Mouse (Mus musculus) limb, embryonic 11.5 days (tissue): ENCODE data around the gene Zfp936. TPM values are rescaled to one million over a fixed set of nuclear protein-coding genes. Genes with fewer than 3 reads are reported as not detected.
"Not testable (repeated sequence)": the region's sequence is repeated elsewhere in the genome, so short reads cannot be mapped to it uniquely, and the experiment has no call there.

Experiments
- ATAC-seq: fragments of 200-750 bp; cut with Nextera tagmentation; 2 replicates; pipeline ENCODE4 v1.8.0; 2017; ENCODE audit warnings: low read depth; ENCODE audit not compliant: insufficient number of reproducible peaks, low FRiP score, low TSS enrichment
- DNase-seq: peaks from one replicate; pipeline ENCODE4 v3.0.0-alpha.2; 2015; ENCODE audit warnings: low spot score
- H3K27ac ChIP-seq: fragments of 300-500 bp; sonication (generic); replicated peaks from 2 replicates; pipeline ENCODE4 v1.5.1; 2014; ENCODE audit warnings: low read depth, mild to moderate bottlenecking, low read length
- H3K27me3 ChIP-seq: fragments of 300-500 bp; sonication (generic); 2 replicates; pipeline ENCODE4 v1.6.1; 2014; ENCODE audit warnings: mild to moderate bottlenecking, low read length, mixed read lengths; ENCODE audit not compliant: control insufficient read depth, insufficient read depth
- H3K36me3 ChIP-seq: fragments of 300-500 bp; sonication (generic); 2 replicates; pipeline ENCODE4 v1.6.1; 2014; ENCODE audit warnings: mild to moderate bottlenecking, low read length, moderate library complexity, mixed read lengths; ENCODE audit not compliant: control insufficient read depth, insufficient read depth
- H3K4me1 ChIP-seq: fragments of 300-500 bp; sonication (generic); 2 replicates; pipeline ENCODE4 v1.6.1; 2014; ENCODE audit warnings: low read length, mixed read lengths; ENCODE audit not compliant: control insufficient read depth, insufficient read depth
- H3K4me2 ChIP-seq: fragments of 300-500 bp; sonication (generic); 2 replicates; pipeline ENCODE4 v1.6.1; 2014; ENCODE audit warnings: low read depth, mild to moderate bottlenecking, moderate library complexity; ENCODE audit not compliant: severe bottlenecking
- H3K4me3 ChIP-seq: fragments of 300-500 bp; sonication (generic); 2 replicates; pipeline ENCODE4 v1.5.1; 2014; ENCODE audit warnings: low read depth, low read length
- H3K9ac ChIP-seq: fragments of 300-500 bp; sonication (generic); 2 replicates; pipeline ENCODE4 v1.6.1; 2014; ENCODE audit warnings: mild to moderate bottlenecking, low read length
- H3K9me3 ChIP-seq: fragments of 300-500 bp; sonication (generic); 2 replicates; pipeline ENCODE4 v1.6.1; 2016; ENCODE audit warnings: low read length; ENCODE audit not compliant: control insufficient read depth
- WGBS: fragments of 180-500 bp; shearing (Covaris S2); extraction: QIAGEN DNeasy Blood & Tissue Kit; methylation state at CpG from one replicate; pipeline ENCODE4 v1.1.7; 2014; 5-methylcytosine and 5-hydroxymethylcytosine counted together
- polyA plus RNA-seq: library from polyadenylated mRNA; unstranded; fragments of >200 nt; fragmentation: Nextera tagmentation; extraction: Ambion mirVana; gene quantifications from 2 replicates; pipeline ENCODE4 v1.2.1, GENCODE M21; 2014

Gene Zfp936
- polyA plus RNA-seq: not detected in 2 replicates

GRCm38 (mm10) chr7:43113929-43114328 is at the start of gene Zfp936:
Gene Zfp936 (plus strand): TSS chr7:43114229.
- H3K4me2 ChIP-seq, DNase-seq, H3K9ac ChIP-seq, H3K9me3 ChIP-seq, H3K36me3 ChIP-seq, ATAC-seq, H3K27ac ChIP-seq, H3K4me3 ChIP-seq, H3K4me1 ChIP-seq, H3K27me3 ChIP-seq: not testable (repeated sequence)
- WGBS: 85% methylated on average over 10 of the region's 10 CpGs

GRCm38 (mm10) chr7:43077831-43078230 is 36.2 kb upstream of the Zfp936 start:
- Histone ChIP-seq H3K9me3 (no peaks in the 10 kb centered on the region; the same call in 1 of the 2 replicates), H3K4me3 (no peak overlapping the region), H3K4me1 (no peaks in the 10 kb centered on the region), H3K9ac (no peak overlapping the region), H3K36me3 (no peaks in the 10 kb centered on the region), H3K27me3 (no peaks in the 10 kb centered on the region), H3K27ac (no peak overlapping the region), H3K4me2 (no peak overlapping the region)
- DNase-seq (no peak), ATAC-seq (no peak)
- WGBS: 80% methylated on average over 8 of the region's 8 CpGs

GRCm38 (mm10) chr7:43128691-43129090 is 14.7 kb downstream of the Zfp936 start:
- WGBS: 93% methylated on average over 13 of the region's 15 CpGs
- not testable (repeated sequence) for H3K9ac ChIP-seq, H3K27me3 ChIP-seq, ATAC-seq, H3K4me2 ChIP-seq, H3K36me3 ChIP-seq, H3K4me3 ChIP-seq, H3K27ac ChIP-seq, H3K4me1 ChIP-seq, H3K9me3 ChIP-seq, DNase-seq

DNA sequence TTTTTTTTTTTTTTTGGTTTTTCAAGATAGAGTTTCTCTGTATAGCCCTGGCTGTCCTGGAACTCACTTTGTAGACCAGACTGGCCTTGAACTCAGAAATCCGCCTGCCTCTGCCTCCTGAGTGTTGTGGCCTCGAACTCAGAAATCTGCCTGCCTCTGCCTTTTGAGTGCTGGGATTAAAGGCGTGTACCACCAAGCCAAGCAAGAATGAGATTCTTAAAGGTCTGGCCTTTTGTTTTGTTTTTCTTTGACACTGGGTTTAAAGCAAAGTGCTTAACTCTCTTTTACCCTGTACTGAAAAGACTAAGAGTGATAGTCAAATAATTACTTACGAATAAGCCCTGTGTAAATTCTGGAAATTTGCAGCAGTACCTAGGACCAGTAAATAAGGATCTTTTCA is 50.1 kb downstream of the Zfp936 start:
- H3K27ac ChIP-seq, H3K27me3 ChIP-seq, H3K4me1 ChIP-seq, H3K4me3 ChIP-seq, H3K9ac ChIP-seq, ATAC-seq, DNase-seq, H3K36me3 ChIP-seq, H3K4me2 ChIP-seq: not testable (repeated sequence)
- WGBS: 82% methylated on average over 4 of the region's 4 CpGs
- peaks cover 15% of the 10 kb centered on the region; the same call in 1 of the 2 replicates for H3K9me3 ChIP-seq

DNA sequence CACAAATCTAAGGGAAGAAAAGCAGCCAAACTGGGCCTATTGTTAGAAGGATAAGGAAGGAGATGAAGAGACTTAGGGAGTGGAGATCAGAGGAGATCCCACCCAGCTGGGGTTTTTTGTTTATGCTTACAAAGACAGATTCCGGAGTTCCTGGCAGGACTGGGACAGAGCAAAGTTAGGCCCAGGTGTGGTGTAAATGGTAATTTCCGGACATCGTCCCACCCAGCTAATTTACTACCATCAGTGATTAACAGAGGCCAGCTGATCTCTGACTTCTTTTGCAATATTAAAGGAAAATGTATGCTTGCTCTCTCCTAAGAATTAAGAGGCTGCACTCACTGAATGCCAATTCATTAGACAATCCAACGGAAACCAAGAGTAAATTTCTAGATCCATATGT is 53.1 kb downstream of the Zfp936 start:
- not testable (repeated sequence) for H3K9me3 ChIP-seq, H3K36me3 ChIP-seq, H3K9ac ChIP-seq, H3K27ac ChIP-seq, H3K27me3 ChIP-seq, DNase-seq, H3K4me2 ChIP-seq, H3K4me1 ChIP-seq, ATAC-seq, H3K4me3 ChIP-seq
- 83% methylated on average over 4 of the region's 4 CpGs for WGBS

- H3K4me2 ChIP-seq, H3K4me1 ChIP-seq, H3K36me3 ChIP-seq, ATAC-seq, H3K4me3 ChIP-seq, H3K9ac ChIP-seq, H3K9me3 ChIP-seq, H3K27me3 ChIP-seq, DNase-seq, H3K27ac ChIP-seq: not testable (repeated sequence)
- WGBS: 89% methylated on average over 1 of the region's 1 CpGs
Observed at GRCm38 (mm10) chr7:43167811-43168210, 53.8 kb downstream of the Zfp936 start.

GRCm38 (mm10) chr7:43168212-43168611 is 54.2 kb downstream of the Zfp936 start:
- H3K9ac ChIP-seq, H3K4me3 ChIP-seq, H3K4me1 ChIP-seq, H3K36me3 ChIP-seq, H3K27me3 ChIP-seq, DNase-seq, ATAC-seq, H3K27ac ChIP-seq, H3K4me2 ChIP-seq: not testable (repeated sequence)
- peaks cover 10% of the 10 kb centered on the region; the same call in 1 of the 2 replicates for H3K9me3 ChIP-seq
- WGBS: 39% methylated on average over 1 of the region's 1 CpGs

- H3K4me3 ChIP-seq: no peak overlapping the region
- WGBS: 86% methylated on average over 14 of the region's 14 CpGs
- DNase-seq: no peak
- H3K4me2 ChIP-seq: no peak overlapping the region
- peaks cover 18% of the 10 kb centered on the region for H3K9me3 ChIP-seq
- H3K36me3 ChIP-seq: no peaks in the 10 kb centered on the region
- H3K4me1 ChIP-seq: no peaks in the 10 kb centered on the region
- no peak overlapping the region for H3K27ac ChIP-seq
- no peak for ATAC-seq
- no peak overlapping the region for H3K9ac ChIP-seq
- H3K27me3 ChIP-seq: no peaks in the 10 kb centered on the region
Observed at GRCm38 (mm10) chr7:43177003-43177702, 63.1 kb downstream of the Zfp936 start.

GRCm38 (mm10) chr7:43213781-43214180 is 99.8 kb downstream of the Zfp936 start:
- not testable (repeated sequence) for DNase-seq, H3K9me3 ChIP-seq, H3K36me3 ChIP-seq, H3K4me1 ChIP-seq, H3K27ac ChIP-seq, ATAC-seq, H3K4me3 ChIP-seq, H3K27me3 ChIP-seq, H3K9ac ChIP-seq, H3K4me2 ChIP-seq
- WGBS: 85% methylated on average over 7 of the region's 7 CpGs
